Mouse (Mus musculus) ES-Bruce4 (cell line): Measurements from ENCODE around the gene Borcs8. TPM values are rescaled to one million over a fixed set of nuclear protein-coding genes. Genes with fewer than 3 reads are reported as not detected.

ENCODE experiments used
- H3K27ac ChIP-seq: 2 replicates; pipeline ENCODE4 v1.5.1; 2012; ENCODE audit warnings: low read length, inconsistent platforms; ENCODE audit not compliant: insufficient read depth
- H3K27me3 ChIP-seq: 2 replicates; pipeline ENCODE4 v1.6.1; 2012; ENCODE audit warnings: mild to moderate bottlenecking, low read length, inconsistent platforms; ENCODE audit not compliant: control insufficient read depth, poor library complexity, insufficient read depth, severe bottlenecking
- H3K36me3 ChIP-seq: 2 replicates; pipeline ENCODE4 v1.6.1; 2012; ENCODE audit warnings: inconsistent platforms, mild to moderate bottlenecking, low read length, moderate library complexity; ENCODE audit not compliant: control insufficient read depth, poor library complexity, insufficient read depth, severe bottlenecking
- H3K4me1 ChIP-seq: one replicate; pipeline ENCODE4 v1.8.1; 2011; ENCODE audit warnings: low read length; ENCODE audit not compliant: control insufficient read depth, insufficient read depth
- H3K4me3 ChIP-seq: 2 replicates; pipeline ENCODE4 v1.5.1; 2011; ENCODE audit warnings: low read depth, mild to moderate bottlenecking, low read length
- H3K9ac ChIP-seq: 2 replicates; pipeline ENCODE4 v1.6.1; 2012; ENCODE audit warnings: low read depth, mild to moderate bottlenecking, inconsistent platforms; ENCODE audit not compliant: poor library complexity, severe bottlenecking
- H3K9me3 ChIP-seq: replicated peaks from 2 replicates; pipeline ENCODE4 v1.6.1; 2012; ENCODE audit warnings: mild to moderate bottlenecking, low read length, inconsistent platforms; ENCODE audit not compliant: control insufficient read depth, poor library complexity, insufficient read depth, severe bottlenecking
- CTCF ChIP-seq: IDR thresholded peaks from one replicate; pipeline ENCODE4 v1.8.1; 2011; ENCODE audit warnings: low read depth, low read length
- EP300 ChIP-seq: IDR thresholded peaks from 2 replicates; pipeline ENCODE4 v1.6.1; 2011; ENCODE audit warnings: low read depth, low read length; ENCODE audit not compliant: insufficient read depth
- POLR2A ChIP-seq: IDR thresholded peaks from one replicate; pipeline ENCODE4 v1.8.1; 2011; ENCODE audit warnings: low read length; ENCODE audit not compliant: insufficient read depth
- polyA plus RNA-seq: library from polyadenylated mRNA; stranded (reverse); fragments of >200 nt; gene quantifications from 2 replicates; pipeline ENCODE4 v1.2.4, GENCODE M21; 2011; ENCODE audit warnings: low read depth; ENCODE audit not compliant: missing spikeins, insufficient read depth, insufficient read length

The Borcs8 gene
- polyA plus RNA-seq, 1 experiment = 24.1 TPM

DNA sequence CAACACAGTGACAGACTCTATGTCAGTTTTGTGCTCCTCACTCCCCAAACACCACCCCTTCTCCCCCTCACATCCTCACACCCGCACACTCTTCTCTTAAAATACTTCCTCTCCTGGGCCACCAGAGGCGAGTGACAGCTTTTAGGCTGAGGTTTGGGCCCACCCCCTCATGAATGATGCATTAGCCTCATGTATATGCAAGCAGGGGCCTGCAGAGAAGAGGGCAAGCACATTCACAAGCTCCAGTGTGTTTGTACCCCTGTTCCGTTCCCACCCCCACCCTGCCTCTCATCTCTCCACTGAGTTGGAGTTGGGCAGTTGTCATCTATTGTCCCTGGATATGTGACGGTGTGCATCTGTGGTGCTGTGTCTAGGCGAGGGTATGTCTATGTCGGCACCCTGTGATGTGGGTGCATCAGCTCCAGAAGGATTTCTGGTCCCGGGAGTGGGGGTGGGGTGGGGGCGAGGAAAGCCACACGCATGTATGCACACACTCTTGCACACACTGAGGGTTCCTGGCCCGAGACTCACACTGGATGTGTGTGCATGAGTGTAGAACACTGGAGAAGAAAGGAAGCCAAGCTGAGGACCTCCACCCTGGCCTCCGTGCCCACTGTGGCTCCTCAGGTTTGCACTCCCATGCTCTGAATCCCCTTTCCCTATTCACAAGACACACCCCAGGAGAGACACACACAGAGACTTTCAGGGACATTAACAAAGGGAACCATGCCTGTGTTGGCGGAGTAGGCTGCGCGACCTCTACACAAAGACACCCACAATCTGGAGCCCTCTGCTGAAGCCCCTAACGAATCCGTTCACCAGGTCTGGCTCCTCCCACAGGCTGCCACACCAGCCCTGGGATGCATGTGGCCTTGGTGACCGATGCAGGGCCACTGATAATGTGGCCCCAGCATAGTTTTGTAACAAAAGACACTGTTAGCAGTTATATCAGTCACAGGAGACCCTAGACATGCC lies 20.3 kb upstream of the Borcs8 start:
- Histone ChIP-seq H3K27ac (no peak overlapping the region), H3K4me3 (no peak overlapping the region), H3K4me1 (no peaks in the 10 kb centered on the region), H3K9me3 (no peaks in the 10 kb centered on the region), H3K9ac (no peak overlapping the region), H3K36me3 (no peaks in the 10 kb centered on the region), H3K27me3 (peaks cover 2% of the 10 kb centered on the region; the same call in 1 of the 2 replicates)
- TF ChIP-seq EP300 = no peak
- TF ChIP-seq POLR2A = no peak
- TF ChIP-seq CTCF = no peak

DNA sequence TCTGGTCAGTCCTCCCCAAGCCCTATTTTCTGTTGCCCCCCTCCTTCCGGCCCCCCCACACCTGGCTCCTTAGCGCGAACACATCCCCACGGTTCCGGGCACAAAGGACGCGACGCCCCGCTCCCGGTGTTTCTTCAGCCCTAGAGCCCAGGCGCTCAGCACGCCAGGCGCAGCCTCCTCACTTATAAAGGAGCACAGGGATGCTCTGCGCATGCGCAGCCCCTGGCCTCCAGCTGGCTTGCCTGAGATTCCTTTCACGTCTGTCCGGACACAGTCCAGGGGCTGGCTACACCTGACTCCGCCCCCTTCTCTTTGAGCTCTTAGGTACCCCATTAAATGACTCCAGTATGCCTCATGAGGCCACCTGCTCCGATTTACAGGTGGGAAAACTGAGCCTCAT lies 18.6 kb upstream of the Borcs8 start, which contains the start of gene Ncan:
Gene Ncan (minus strand): TSS at position 207 of the 400 bp plus-strand sequence.
- Histone ChIP-seq H3K27me3 (peaks cover 2% of the 10 kb centered on the region; the same call in 1 of the 2 replicates), H3K4me1 (no peaks in the 10 kb centered on the region), H3K4me3 (peak within 1 kb of the TSS; percentile 8; the same call in 1 of the 2 replicates), H3K9ac (peak within 1 kb of the TSS; percentile 16), H3K27ac (no peak within 1 kb of the TSS), H3K36me3 (no peaks in the 10 kb centered on the region), H3K9me3 (no peaks in the 10 kb centered on the region)
- TF ChIP-seq EP300 (no peak), CTCF (no peak), POLR2A (peak; percentile 48)

DNA sequence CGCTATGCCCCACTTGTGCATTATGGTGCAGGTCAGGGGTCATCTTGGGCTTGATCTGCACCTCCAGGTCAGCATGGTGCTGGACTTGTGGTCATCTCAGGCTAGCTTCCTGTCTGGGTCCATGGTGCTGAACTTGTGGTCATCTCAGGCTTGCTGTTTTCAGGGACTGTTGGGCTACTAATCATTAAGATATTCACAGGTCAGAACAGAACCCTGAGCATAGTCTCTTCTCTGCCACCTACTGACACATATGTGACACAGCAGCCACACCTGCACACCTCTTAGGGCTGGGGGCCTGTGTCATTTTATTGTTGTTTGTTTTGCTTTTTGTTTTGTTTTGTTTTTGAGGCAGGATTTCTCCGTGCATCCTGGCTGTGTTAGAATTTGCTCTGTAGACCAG lies 16.4 kb upstream of the Borcs8 start:
- no peaks in the 10 kb centered on the region for H3K36me3 ChIP-seq
- H3K4me3 ChIP-seq = no peak overlapping the region
- no peak for TF ChIP-seq POLR2A
- peak; percentile 59 for TF ChIP-seq CTCF
- H3K9me3 ChIP-seq = no peaks in the 10 kb centered on the region
- no peak overlapping the region for H3K9ac ChIP-seq
- H3K27me3 ChIP-seq = peaks cover 1% of the 10 kb centered on the region; the same call in 1 of the 2 replicates
- H3K4me1 ChIP-seq = no peaks in the 10 kb centered on the region
- no peak overlapping the region for H3K27ac ChIP-seq

DNA sequence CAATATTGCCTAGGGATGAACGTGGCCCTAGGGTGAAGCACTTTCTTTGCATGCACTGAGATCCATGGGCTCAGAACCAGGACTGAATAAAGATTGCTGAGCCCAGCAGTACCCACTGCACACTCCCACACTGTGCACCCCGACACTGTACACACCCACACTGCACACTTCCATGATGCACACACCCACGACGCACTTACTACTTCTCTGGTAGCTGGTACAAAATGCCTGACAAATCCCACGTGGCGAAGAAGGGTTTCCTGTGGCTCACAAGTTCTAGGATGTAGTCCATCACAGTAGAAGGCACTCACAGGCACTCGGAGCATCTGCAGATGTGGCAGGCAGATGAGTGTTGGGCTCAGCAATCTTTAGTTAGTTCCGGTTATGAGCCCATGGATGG lies 14.3 kb upstream of the Borcs8 start:
- H3K4me1 ChIP-seq = peaks cover 3% of the 10 kb centered on the region
- TF ChIP-seq POLR2A (no peak), CTCF (no peak), EP300 (no peak)
- H3K9me3 ChIP-seq = no peaks in the 10 kb centered on the region

DNA sequence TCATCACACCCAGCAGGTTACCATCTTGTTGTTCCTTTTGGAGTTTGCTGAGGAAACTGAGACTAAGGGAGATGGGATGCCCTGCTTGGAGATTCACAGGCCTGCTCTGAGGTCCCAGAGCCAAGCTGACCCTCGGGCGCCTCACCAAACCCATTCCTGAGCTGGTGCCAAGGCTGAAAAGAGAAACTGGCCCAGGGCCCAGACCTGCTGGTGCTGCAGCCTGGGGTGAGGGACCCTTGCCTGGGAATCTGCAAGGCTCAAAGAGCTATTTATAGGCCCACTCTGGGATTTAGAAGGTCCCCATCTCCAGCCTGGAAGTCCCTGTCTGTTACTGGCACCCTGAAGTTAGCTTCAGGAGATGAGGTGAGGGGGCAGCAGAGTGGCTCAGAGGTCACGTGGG lies 10.9 kb upstream of the Borcs8 start:
- Histone ChIP-seq H3K9ac (no peak overlapping the region), H3K4me1 (peaks cover 6% of the 10 kb centered on the region), H3K27me3 (no peaks in the 10 kb centered on the region), H3K4me3 (no peak overlapping the region), H3K27ac (no peak overlapping the region), H3K36me3 (peaks cover 8% of the 10 kb centered on the region), H3K9me3 (no peaks in the 10 kb centered on the region)
- TF ChIP-seq POLR2A (no peak), EP300 (no peak), CTCF (no peak)

More for the DNA sequence above, 14.3 kb upstream of the Borcs8 start:
- no peak overlapping the region for H3K4me3 ChIP-seq
- no peaks in the 10 kb centered on the region for H3K27me3 ChIP-seq
- no peak overlapping the region for H3K9ac ChIP-seq
- H3K27ac ChIP-seq = no peak overlapping the region
- H3K36me3 ChIP-seq = no peaks in the 10 kb centered on the region

DNA sequence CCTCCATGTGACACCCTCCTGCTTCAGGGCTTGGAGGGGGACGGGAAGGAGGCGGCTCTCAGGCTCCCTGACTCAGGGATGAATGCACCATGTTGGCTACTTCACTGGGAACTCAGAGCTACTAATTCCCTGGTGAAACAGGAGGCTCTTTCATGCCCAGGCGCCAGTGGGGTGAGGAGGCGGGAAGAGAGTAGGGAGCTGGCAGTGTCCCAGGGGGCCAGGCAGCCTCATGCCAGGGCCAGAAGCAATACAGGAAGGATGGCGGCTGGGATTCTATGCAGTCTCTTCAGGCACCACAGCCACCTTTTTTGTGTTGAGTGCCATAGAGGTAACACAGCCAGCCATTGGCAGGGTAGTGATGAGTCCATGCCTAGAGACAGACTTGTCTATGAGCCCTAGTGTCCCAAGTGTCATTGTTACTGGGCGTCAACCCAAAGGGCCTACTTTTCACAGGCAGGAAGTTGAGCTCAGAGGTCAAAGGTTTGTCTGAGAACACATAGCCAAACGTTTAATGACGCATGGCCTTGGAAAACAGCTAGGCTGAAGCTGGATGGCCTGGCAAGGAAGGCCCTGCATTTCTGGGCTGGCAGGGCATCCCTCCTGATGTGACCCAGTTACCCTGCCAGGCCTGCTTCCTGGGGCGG lies 9.9 kb upstream of the Borcs8 start:
- Histone ChIP-seq H3K27ac (peak overlapping the region; percentile 70), H3K27me3 (no peaks in the 10 kb centered on the region), H3K4me3 (peak overlapping the region; percentile 23), H3K9ac (peak overlapping the region; percentile 13), H3K9me3 (no peaks in the 10 kb centered on the region), H3K4me1 (peaks cover 6% of the 10 kb centered on the region), H3K36me3 (peaks cover 17% of the 10 kb centered on the region)
- no peak for TF ChIP-seq EP300
- no peak for TF ChIP-seq POLR2A
- no peak for TF ChIP-seq CTCF
